ENCODE assay signal across 22 mouse cellular contexts in genomic region chr1:89596223-89596622, GRCm38 (mm10).
"Had no signal": no experiment of that assay in that cellular context is flagged by ENCODE, and none has a peak within 500 bp of the region (broad histone marks: within the 10 kb centered on the region; RNA-seq: fewer than 3 reads in every experiment).

No protein-coding gene starts in this region.

- H3K4me1 ChIP-seq: liver, embryonic 12.5 days had no signal

- H3K9me3 ChIP-seq: hindbrain, embryonic 15.5 days; kidney, embryonic 15.5 days; limb, embryonic 15.5 days; liver, embryonic 12.5 days had no signal

- H3K27me3 ChIP-seq: heart, embryonic 12.5 days; hindbrain, embryonic 13.5 days; hindbrain, embryonic 15.5 days; kidney, embryonic 15.5 days; limb, embryonic 13.5 days; limb, embryonic 15.5 days; liver, embryonic 12.5 days had no signal

- H3K27ac ChIP-seq: hindbrain, embryonic 13.5 days; hindbrain, embryonic 15.5 days; hindbrain, postnatal 0 days; kidney, embryonic 15.5 days; kidney, postnatal 0 days; limb, embryonic 13.5 days; limb, embryonic 15.5 days; liver, embryonic 12.5 days had no signal

- DNase-seq: forebrain, postnatal 0 days; gastrocnemius, postnatal 14 days; gastrocnemius, postnatal 36 days; heart, postnatal 14 days; kidney, adult 11 months; kidney, adult 2 months; kidney, adult 9 months; kidney, postnatal 14 days; kidney, postnatal 36 days; layer of hippocampus, adult 9-11 months; layer of hippocampus, postnatal 36 days; left cerebral cortex, postnatal 4 days had no signal

- H3K4me3 ChIP-seq: heart, embryonic 12.5 days; hindbrain, embryonic 13.5 days; hindbrain, embryonic 15.5 days; kidney, embryonic 15.5 days; limb, embryonic 13.5 days; limb, embryonic 15.5 days; liver, embryonic 12.5 days had no signal

- H3K4me2 ChIP-seq: heart, embryonic 12.5 days; hindbrain, embryonic 13.5 days; hindbrain, embryonic 15.5 days; kidney, embryonic 15.5 days; limb, embryonic 13.5 days; limb, embryonic 15.5 days; liver, embryonic 12.5 days had no signal

- H3K9ac ChIP-seq: forebrain, postnatal 0 days; heart, embryonic 12.5 days; hindbrain, embryonic 13.5 days; hindbrain, embryonic 15.5 days; kidney, embryonic 15.5 days; limb, embryonic 13.5 days; limb, embryonic 15.5 days; liver, embryonic 12.5 days had no signal

- ATAC-seq: forebrain, postnatal 0 days; hindbrain, postnatal 0 days; intestine, embryonic 16.5 days; liver, embryonic 12.5 days had no signal
